Mouse (Mus musculus) cerebellum, adult (tissue): Measurements from ENCODE around the gene Apol6.

Experiments
- ATAC-seq: cut with Nextera tagmentation; 2 replicates; pipeline ENCODE4 v1.9.2; 2017; ENCODE audit warnings: mild to moderate bottlenecking, moderate library complexity, mixed read lengths; ENCODE audit not compliant: insufficient number of reproducible peaks, low FRiP score, low TSS enrichment

The Apol6 gene

DNA sequence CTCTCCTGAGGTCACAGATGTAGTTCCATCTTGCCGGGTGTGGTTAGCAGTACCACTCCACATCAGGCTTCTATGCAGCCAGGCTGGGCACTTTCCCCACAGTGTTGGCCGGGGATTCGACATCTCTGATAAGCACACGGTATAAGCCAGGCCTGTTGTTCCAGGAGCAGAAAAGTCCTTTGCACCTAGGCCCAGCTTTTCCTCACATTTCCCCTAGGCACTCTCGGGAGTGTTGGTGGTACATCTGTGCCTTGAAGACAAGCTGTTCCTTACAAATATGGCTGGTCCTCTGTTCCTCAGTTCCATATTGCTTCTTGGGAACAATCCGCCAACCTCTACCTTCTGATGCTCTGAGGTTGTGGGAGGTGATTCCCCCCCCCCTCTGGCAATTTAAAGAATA lies 21.7 kb downstream of the Apol6 start:
- no peak for ATAC-seq

GRCm38 (mm10) chr15:77068439-77068861 lies 23.9 kb downstream of the Apol6 start:
- no peak for ATAC-seq

DNA sequence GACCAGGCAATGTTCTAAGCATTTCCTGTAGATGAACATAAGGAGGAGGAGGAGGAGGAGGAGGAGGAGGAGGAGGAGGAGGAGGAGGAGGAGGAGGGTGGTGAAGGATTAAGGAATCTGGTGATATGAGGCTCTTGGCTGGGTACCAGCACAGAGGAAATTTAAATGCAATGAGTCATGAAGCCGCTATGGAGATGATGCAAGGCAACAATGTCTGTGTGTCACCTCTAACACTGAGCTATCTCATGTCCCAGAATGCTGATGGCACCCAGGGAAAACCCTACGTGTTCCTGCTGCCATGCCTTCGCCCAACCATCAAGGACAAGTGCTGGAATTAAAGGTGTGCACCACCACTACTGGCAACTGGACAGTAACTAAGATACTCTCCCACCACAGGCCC lies 24.5 kb downstream of the Apol6 start:
- ATAC-seq: no peak

DNA sequence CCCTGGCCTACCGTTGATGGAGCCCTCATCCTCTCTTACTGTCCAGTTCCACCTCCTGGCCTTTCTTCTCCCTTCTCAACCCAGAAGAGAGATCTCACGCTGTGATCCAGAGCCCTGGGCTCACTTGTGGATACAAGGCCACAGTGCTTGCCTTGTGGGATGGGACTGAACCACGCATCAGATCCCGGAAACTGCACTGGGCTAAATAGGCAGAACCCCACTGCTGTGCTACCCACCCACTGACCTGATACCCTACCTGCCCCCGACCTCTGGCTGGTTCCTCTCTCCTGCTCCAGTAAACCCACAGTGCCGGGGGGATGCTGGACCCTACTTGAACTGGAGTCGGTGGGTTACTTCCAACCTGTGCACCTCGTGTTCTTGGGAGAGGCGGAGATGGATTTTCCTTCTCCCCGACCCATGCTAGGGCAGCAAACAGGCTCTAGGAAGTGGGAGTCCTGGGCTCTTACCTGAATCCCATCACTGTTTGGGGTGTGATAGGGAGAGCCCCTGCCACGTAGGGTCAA lies 26.3 kb downstream of the Apol6 start:
- ATAC-seq: no peak

DNA sequence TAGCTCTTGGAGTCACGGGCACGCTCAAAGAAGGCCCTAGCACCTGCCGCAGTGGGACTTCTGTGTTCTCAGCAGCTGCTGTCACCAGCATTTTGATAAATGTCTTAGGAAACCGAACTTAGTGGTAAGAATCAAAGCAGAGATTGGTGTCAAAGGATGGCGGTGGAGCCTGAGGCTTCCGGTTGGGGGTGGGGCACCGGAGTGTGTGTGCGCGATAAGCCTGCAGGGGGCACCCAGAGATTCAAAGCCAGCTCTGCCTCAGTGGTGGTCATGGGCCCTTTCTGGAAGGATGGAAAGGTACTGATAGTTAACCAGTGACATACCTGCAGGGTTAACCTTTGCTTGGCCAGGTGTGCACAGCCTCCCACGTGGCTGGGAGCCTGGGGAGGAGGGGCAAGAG lies 27.0 kb downstream of the Apol6 start:
- no peak for ATAC-seq

GRCm38 (mm10) chr15:77072556-77073163 lies 28.1 kb downstream of the Apol6 start:
- ATAC-seq: no peak

- no peak for ATAC-seq
Observed at GRCm38 (mm10) chr15:77076523-77076922, 32.0 kb downstream of the Apol6 start.

DNA sequence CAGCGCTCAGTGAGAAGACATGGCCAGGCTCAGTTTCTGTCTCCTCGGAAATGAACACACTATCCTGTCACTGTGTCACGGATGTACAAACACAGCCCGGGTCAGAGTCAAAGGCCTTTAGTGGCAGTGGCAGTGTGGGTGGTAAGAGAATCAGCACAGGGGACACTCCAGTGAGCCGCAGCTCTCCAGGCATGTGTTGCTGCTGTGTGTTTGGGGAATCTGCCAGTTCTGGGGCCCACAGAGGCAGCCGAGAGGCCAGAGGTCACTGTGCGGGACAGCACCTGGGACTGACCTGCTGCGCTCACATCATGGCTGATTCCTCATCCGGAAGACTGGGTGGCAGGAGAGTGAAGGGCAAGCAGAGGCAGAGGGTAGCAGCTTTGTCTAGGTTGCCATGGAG lies 33.4 kb downstream of the Apol6 start:
- ATAC-seq: no peak

- no peak for ATAC-seq
Observed at GRCm38 (mm10) chr15:77078786-77079185, 34.3 kb downstream of the Apol6 start.

DNA sequence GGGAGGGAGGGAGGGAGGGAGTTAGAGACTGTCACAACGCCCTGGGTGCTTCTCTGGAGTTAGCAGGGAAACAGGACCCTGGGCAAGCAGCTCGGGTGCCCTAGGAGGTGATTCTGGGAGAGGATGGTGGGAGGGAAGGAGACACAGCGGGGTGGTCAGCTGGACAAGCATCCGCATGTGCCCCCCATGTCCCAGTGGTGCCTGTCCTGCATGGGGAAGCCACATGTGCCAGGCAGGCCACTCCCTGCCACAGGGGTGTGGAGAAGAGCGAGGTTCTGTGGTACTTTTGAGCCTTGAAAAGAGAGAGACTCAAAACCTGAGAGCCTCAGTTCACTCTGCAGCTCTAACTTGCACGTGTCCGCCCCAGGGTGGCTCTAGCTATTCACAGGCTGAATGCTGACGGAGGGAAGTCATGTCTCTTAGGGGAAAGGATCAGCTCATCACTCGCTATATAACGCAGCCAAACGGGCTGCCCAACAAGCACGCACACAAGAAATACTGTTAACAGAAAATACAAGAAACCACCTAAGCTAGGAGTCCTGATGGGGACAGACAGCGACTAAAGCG lies 34.8 kb downstream of the Apol6 start:
- ATAC-seq: no peak

DNA sequence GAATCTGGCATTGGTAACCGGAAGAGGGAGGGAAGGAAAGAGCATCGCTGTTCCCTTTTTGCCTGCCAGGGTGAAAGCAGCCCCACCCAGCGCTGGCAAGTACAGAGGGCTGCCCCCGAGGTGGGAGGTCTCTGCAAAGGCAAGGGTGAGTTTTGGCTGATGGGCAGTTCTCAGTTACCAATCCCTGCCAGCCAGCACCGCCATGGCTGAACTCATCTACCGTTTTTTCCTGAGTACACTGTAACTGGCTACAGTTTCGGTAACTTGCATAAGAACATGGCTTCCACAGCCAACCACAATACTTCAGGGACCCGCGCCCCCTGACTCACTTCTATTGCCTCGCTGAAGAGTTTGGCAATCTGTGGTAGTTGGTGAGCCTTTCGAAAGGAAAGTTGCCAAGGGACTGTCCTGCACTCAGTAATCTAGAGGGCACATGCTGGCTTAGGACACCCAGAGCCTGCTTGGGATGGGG lies 35.4 kb downstream of the Apol6 start:
- no peak for ATAC-seq

DNA sequence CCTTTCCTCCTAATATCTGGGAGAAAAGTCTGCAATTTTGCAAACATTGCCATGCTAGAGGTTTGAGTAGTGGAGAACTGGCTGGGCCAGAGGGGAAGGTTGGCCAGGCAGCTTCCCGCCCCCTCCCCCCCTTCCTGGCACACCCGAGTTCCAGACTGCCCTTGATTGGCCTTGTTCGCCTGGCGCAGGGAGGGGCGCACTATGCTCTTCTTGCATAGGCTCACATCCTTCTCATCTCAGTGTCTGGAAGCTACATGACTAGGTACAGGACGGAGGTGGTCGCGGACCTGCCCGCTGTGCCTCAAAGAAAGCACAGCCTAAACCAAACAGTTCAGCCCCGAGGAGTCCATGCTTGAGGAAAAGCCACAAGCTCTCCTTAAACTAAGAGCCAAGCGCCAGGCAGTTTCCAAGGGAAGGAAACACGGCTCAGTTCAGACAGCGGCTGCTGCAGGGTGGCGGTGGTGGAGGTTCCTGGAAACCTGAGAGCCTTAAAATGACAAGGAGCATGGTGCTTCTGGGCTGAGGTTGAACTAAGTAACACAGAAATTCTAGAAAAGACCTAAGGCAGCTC lies 36.2 kb downstream of the Apol6 start:
- no peak for ATAC-seq

GRCm38 (mm10) chr15:77081454-77081853 lies 36.9 kb downstream of the Apol6 start:
- ATAC-seq: no peak

GRCm38 (mm10) chr15:77085818-77086217 lies 41.3 kb downstream of the Apol6 start:
- no peak for ATAC-seq

DNA sequence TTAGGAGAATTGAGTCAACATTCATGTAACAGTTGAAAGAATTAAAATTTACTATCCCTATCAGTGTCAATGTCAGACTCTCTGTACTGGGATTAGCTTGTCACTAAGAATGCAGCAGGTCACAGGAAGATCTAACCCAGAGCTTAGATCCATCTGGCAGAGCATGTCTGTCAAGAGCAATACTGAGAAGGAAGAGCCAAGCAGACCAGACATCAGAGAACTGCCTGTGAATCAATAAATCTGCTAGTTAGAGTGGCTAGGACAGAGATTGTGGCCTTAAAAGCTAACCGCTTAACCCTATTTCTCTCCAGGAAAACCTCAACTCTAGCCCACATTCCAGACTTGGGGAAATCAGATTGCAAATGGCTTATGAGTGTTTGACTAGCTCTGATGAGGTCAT lies 42.0 kb downstream of the Apol6 start:
- ATAC-seq: no peak

DNA sequence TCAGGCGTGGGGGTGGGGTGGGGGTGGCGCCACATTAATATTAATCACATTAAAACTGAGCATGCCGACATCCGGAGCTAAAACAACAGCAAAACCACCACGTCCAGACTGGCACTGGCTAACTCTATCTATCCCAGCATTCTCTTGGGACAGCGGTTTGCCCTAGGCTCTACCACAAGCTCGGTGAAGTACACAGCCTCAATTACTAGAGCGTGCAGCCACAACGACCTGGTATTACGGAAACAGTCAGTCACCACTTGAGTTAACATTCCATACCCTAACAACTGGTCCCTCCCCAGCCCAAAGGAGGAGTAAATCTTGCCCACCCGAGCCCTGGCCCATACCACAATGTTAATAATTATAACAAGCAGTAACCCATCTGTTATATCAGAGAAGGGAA lies 44.7 kb downstream of the Apol6 start:
- ATAC-seq: no peak

GRCm38 (mm10) chr15:77090531-77090930 lies 46.0 kb downstream of the Apol6 start:
- ATAC-seq: no peak

GRCm38 (mm10) chr15:77091394-77091793 lies 46.9 kb downstream of the Apol6 start:
- ATAC-seq: no peak

GRCm38 (mm10) chr15:77094431-77094830 lies 49.9 kb downstream of the Apol6 start:
- no peak for ATAC-seq

GRCm38 (mm10) chr15:77095216-77095615 lies 50.7 kb downstream of the Apol6 start:
- no peak for ATAC-seq

- ATAC-seq: no peak
Observed at GRCm38 (mm10) chr15:77097358-77097757, 52.8 kb downstream of the Apol6 start.

DNA sequence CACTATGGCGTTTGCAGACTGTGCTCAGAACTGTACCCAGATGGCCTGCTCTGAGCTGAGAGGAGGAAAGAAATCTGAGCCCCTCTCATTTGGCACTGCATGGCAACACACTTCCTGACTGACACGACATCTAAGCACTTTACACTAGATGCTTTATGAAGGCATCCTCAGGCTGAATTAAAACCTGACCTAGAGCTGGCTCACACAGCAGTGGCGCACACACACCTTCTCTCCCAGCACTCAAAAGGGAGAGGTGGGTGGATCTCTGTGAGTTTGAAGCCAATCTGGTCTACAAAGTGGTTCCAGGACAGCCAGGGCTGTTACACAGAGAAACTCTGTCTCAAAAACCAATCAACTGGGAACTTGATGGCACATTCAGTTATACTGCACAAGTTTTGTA lies 55.2 kb downstream of the Apol6 start:
- no peak for ATAC-seq
